Mouse (Mus musculus) neural tube, embryonic 11.5 days (tissue): Measurements from ENCODE around the gene Mfap4. TPM values are rescaled to one million over a fixed set of nuclear protein-coding genes. Genes with fewer than 3 reads are reported as not detected.

Experiments used
- ATAC-seq: fragments of 200-750 bp; cut with Nextera tagmentation; 2 replicates; pipeline ENCODE4 v1.8.0; 2017; ENCODE audit warnings: moderate number of reproducible peaks, mild to moderate bottlenecking, moderate TSS enrichment, moderate library complexity; ENCODE audit not compliant: insufficient read depth, low FRiP score, low TSS enrichment
- DNase-seq: peaks from one replicate; pipeline ENCODE4 v3.0.0-alpha.2; 2015; ENCODE audit warnings: low spot score
- H3K27ac ChIP-seq: fragments of 300-500 bp; sonication (generic); 2 replicates; pipeline ENCODE4 v1.5.1; 2014; ENCODE audit warnings: low read depth, mild to moderate bottlenecking, low read length
- H3K27me3 ChIP-seq: fragments of 300-500 bp; sonication (generic); 2 replicates; pipeline ENCODE4 v1.6.1; 2014; ENCODE audit warnings: mild to moderate bottlenecking, low read length, mixed read lengths; ENCODE audit not compliant: control insufficient read depth, insufficient read depth
- H3K36me3 ChIP-seq: fragments of 300-500 bp; sonication (generic); 2 replicates; pipeline ENCODE4 v1.6.1; 2014; ENCODE audit warnings: mild to moderate bottlenecking, low read length, moderate library complexity, mixed read lengths; ENCODE audit not compliant: control insufficient read depth, insufficient read depth
- H3K4me1 ChIP-seq: fragments of 300-500 bp; sonication (generic); 2 replicates; pipeline ENCODE4 v1.6.1; 2014; ENCODE audit warnings: low read length, mixed read lengths; ENCODE audit not compliant: control insufficient read depth, insufficient read depth
- H3K4me2 ChIP-seq: fragments of 300-500 bp; sonication (generic); 2 replicates; pipeline ENCODE4 v1.6.1; 2014; ENCODE audit warnings: low read depth, mild to moderate bottlenecking, moderate library complexity
- H3K4me3 ChIP-seq: fragments of 300-500 bp; sonication (generic); 2 replicates; pipeline ENCODE4 v1.5.1; 2014; ENCODE audit warnings: low read depth, low read length
- H3K9ac ChIP-seq: fragments of 300-500 bp; sonication (generic); 2 replicates; pipeline ENCODE4 v1.6.1; 2014; ENCODE audit warnings: mild to moderate bottlenecking, low read length
- H3K9me3 ChIP-seq: fragments of 300-500 bp; sonication (generic); 2 replicates; pipeline ENCODE4 v1.6.1; 2016; ENCODE audit warnings: low read length; ENCODE audit not compliant: control insufficient read depth
- WGBS: fragments of 180-500 bp; shearing (Covaris S2); extraction: QIAGEN DNeasy Blood & Tissue Kit; methylation state at CpG from one replicate; pipeline ENCODE4 v1.1.7; 2014; 5-methylcytosine and 5-hydroxymethylcytosine counted together
- polyA plus RNA-seq: library from polyadenylated mRNA; unstranded; fragments of >200 nt; fragmentation: Nextera tagmentation; extraction: Ambion mirVana; gene quantifications from 2 replicates; pipeline ENCODE4 v1.2.1, GENCODE M21; 2014

Mfap4 gene
- polyA plus RNA-seq, 1 experiment from 2014 or later, result 119 TPM

DNA sequence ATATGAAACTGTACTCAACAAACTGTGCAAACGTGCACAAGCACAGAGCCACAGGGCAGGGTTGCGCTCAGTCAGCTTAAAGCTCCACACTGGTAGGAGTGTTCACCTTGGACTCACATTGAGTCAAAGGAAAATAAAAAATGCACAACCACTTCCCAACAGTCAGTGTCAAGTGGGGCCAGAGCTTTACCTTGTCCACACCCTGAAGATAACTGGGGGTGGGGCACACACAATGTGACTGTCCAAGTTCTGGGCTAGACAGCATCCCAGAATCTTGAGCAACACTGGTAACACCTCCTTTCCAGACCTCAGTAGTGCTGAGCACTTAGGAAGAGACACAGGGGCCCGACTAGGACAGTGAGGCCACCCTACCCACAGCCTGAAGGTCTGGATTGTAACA is 33.6 kb downstream of the Mfap4 start:
- Histone ChIP-seq H3K4me2 (no peak overlapping the region), H3K4me1 (no peaks in the 10 kb centered on the region), H3K9ac (no peak overlapping the region), H3K27ac (no peak overlapping the region), H3K9me3 (no peaks in the 10 kb centered on the region), H3K4me3 (no peak overlapping the region), H3K27me3 (no peaks in the 10 kb centered on the region), H3K36me3 (peaks cover 4% of the 10 kb centered on the region; the same call in 1 of the 2 replicates)
- ATAC-seq (no peak), DNase-seq (no peak)
- 90% methylated on average over 3 of the region's 3 CpGs for WGBS

DNA sequence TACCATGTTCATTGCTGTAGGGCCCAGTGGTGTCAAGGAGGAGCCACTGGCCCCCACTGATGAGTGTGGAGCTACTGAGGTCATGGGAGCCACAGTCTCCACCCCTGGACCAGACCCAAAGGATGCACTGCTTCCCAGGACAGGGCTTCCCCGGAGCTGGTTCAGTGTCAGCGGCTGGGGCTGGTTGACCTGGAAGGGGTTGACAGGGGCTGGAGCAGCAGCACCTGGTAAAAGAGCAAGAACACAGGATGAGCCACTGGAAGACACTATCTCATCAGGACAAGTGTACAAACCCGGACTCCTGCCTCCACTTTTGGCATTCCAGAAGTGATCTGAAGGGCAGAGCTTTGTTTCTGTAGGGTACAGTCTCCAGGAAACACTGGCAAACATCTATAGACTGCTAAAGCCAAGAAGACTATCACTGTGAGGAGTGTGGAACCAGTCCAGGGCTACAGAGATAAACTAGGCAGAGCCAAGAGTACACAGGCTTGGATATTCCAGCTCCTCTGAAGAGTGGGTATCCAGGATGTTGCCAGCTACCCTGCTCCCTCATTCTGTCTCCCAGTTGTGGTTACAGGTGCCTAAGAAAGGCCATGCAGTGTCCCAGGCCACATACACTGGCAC is 34.4 kb downstream of the Mfap4 start:
- Histone ChIP-seq H3K36me3 (peaks cover 4% of the 10 kb centered on the region; the same call in 1 of the 2 replicates), H3K4me1 (no peaks in the 10 kb centered on the region), H3K9me3 (no peaks in the 10 kb centered on the region), H3K4me2 (no peak overlapping the region), H3K4me3 (no peak overlapping the region), H3K27me3 (no peaks in the 10 kb centered on the region), H3K27ac (no peak overlapping the region), H3K9ac (no peak overlapping the region)
- DNase-seq, result no peak
- WGBS, result 98% methylated on average over 3 of the region's 3 CpGs
- no peak for ATAC-seq

DNA sequence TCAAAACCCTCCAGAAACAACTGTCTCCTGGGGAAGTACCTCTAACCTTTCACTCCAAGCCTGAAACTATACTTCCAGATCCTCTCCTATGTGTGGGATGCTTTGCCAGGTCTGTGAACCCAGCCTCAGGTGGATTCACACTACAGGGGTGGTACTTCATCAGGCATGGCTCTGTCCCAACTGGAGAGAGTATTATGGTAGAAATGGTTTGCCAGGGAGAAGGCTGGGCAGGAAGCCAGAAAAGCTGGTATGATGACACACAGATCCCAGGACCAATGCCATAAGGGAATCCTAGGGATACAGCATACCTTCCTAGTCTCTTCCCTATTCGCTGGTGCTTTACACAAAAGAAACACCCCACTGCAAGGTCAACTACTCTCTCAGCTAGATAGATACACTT is 41.6 kb downstream of the Mfap4 start:
- WGBS, result 86% methylated on average over 1 of the region's 1 CpGs
- H3K4me1 ChIP-seq, result peaks cover 4% of the 10 kb centered on the region
- DNase-seq (no peak), ATAC-seq (no peak)
- no peak overlapping the region for H3K9ac ChIP-seq
- H3K4me2 ChIP-seq, result no peak overlapping the region
- no peak overlapping the region for H3K4me3 ChIP-seq
- H3K9me3 ChIP-seq, result no peaks in the 10 kb centered on the region
- no peak overlapping the region for H3K27ac ChIP-seq
- no peaks in the 10 kb centered on the region for H3K36me3 ChIP-seq
- no peaks in the 10 kb centered on the region for H3K27me3 ChIP-seq

DNA sequence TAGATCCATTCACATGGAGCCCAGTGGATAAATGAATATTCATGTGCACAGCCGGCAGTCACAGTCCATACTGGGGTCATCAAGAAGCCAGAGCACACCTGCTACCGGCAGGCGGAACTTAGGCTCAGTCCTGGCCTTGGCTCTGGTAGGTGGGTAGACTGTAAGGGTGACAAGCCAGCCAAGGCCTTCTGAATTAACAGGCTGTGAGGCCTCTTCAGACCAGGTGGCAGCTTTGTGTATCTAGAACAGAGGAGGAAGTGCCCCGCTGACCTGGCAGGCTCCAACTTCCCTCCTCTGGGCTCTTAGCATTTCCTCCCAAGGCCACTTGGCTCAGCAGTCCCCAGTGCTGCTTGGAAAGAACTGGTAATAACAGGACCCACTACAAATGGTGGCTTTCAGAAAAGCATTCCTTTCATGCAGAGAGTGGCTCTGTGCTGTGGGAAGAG is 44.1 kb downstream of the Mfap4 start:
- no peak overlapping the region for H3K4me3 ChIP-seq
- ATAC-seq (no peak), DNase-seq (peak; percentile 19)
- no peaks in the 10 kb centered on the region for H3K9me3 ChIP-seq
- no peaks in the 10 kb centered on the region for H3K27me3 ChIP-seq
- H3K9ac ChIP-seq, result no peak overlapping the region
- 37% methylated on average over 4 of the region's 4 CpGs for WGBS
- H3K4me2 ChIP-seq, result no peak overlapping the region
- peaks cover 4% of the 10 kb centered on the region for H3K4me1 ChIP-seq
- H3K36me3 ChIP-seq, result no peaks in the 10 kb centered on the region
- H3K27ac ChIP-seq, result no peak overlapping the region

DNA sequence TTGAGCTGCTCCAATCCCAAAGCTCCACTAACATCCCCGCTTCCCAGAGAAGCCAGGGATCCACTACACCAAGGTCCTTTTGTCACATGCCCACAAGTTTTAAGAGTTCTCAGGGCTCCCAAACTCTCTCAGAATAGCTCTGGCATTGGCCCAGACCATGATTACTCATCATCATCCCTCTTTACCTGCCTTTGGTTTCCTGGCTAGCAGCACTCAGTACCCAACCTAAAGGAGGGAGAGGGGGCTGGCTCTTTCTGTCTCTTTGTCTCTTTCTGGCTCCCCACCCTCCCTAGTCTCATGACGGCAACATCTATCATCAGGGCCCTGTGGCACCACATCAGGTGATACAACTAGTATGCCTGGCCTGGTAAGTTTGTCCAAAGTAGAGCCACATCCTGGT is 47.6 kb downstream of the Mfap4 start:
- Histone ChIP-seq H3K9me3 (no peaks in the 10 kb centered on the region), H3K36me3 (no peaks in the 10 kb centered on the region), H3K27me3 (no peaks in the 10 kb centered on the region), H3K4me3 (no peak overlapping the region), H3K4me1 (peaks cover 4% of the 10 kb centered on the region), H3K4me2 (no peak overlapping the region), H3K9ac (no peak overlapping the region), H3K27ac (no peak overlapping the region)
- ATAC-seq (no peak), DNase-seq (no peak)
- 94% methylated on average over 2 of the region's 2 CpGs for WGBS

DNA sequence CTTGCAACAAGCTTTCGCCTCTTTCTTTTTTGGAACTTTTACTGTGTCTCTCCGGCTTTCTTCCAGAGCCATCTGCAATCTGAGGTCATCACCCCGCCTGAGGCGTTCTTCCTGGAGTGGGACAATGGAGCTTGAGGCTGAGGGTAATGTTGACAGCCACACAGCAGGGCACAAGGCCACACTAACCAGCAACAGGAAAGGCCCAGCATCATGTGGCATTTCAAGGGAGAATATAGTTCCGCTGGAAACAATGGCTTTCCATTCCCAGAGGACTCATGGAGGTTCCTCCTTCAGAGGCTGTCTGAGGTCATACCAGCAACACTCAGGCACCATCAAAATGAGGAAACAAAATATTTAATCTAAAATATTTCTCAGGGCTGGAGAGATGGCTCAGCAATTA is 48.3 kb downstream of the Mfap4 start:
- no peak overlapping the region for H3K4me2 ChIP-seq
- ATAC-seq (no peak), DNase-seq (peak; percentile 21)
- 62% methylated on average over 5 of the region's 5 CpGs for WGBS
- H3K4me1 ChIP-seq, result peaks cover 4% of the 10 kb centered on the region
- H3K9me3 ChIP-seq, result no peaks in the 10 kb centered on the region
- H3K27ac ChIP-seq, result no peak overlapping the region
- H3K4me3 ChIP-seq, result no peak overlapping the region
- H3K36me3 ChIP-seq, result no peaks in the 10 kb centered on the region
- no peak overlapping the region for H3K9ac ChIP-seq
- H3K27me3 ChIP-seq, result no peaks in the 10 kb centered on the region

DNA sequence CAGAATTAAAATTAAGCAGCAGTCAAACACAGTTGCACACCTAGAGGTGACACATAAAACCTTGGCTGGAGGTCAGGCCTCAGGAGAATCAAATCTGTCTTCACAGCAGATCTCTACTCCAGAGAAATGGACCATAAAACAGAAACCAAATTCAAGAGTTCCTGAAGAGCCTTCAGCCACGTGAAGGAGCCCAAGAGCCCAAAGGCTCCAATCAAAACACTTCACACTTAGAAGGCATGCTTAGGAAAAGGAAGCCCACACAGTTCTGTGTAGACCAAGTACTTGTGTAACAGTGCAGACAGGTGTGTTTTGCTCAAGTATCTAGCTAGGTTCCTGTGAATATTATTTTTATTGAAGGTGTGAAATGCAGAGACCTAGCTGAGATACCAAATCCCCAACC is 50.3 kb downstream of the Mfap4 start:
- no peak overlapping the region for H3K9ac ChIP-seq
- H3K4me1 ChIP-seq, result no peaks in the 10 kb centered on the region
- H3K9me3 ChIP-seq, result no peaks in the 10 kb centered on the region
- no peak overlapping the region for H3K27ac ChIP-seq
- H3K36me3 ChIP-seq, result no peaks in the 10 kb centered on the region
- ATAC-seq (no peak), DNase-seq (no peak)
- H3K4me3 ChIP-seq, result no peak overlapping the region
- no peak overlapping the region for H3K4me2 ChIP-seq
- H3K27me3 ChIP-seq, result no peaks in the 10 kb centered on the region
- 67% methylated on average over 1 of the region's 1 CpGs for WGBS

- no peak for DNase-seq
- Histone ChIP-seq H3K27ac (no peak overlapping the region), H3K36me3 (no peaks in the 10 kb centered on the region), H3K4me2 (no peak overlapping the region), H3K27me3 (no peaks in the 10 kb centered on the region), H3K9me3 (no peaks in the 10 kb centered on the region), H3K4me3 (no peak overlapping the region), H3K9ac (no peak overlapping the region), H3K4me1 (no peaks in the 10 kb centered on the region)
- ATAC-seq, result no peak
- WGBS, result 80% methylated on average over 3 of the region's 3 CpGs
Observed at GRCm38 (mm10) chr11:61536952-61537351, 51.7 kb downstream of the Mfap4 start.

DNA sequence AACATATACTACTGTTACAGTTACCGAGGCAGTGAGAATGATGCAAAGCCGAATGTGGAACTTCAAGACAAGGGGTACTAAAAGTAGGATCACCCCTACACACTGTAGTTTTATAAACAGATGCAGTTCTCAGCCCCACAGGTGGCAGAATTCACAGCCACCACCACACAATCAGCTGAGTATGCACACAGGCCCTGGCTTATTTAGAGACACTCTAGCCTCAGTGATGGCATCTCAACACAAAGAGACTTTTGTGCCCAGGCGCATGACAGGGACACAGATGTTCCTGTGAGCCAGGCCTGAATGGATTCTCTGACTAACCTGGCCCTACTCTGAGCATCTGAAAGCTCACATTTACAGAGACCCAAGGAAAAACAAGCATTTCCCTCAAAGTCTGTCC is 52.1 kb downstream of the Mfap4 start:
- no peak overlapping the region for H3K4me3 ChIP-seq
- WGBS, result 90% methylated on average over 3 of the region's 3 CpGs
- no peaks in the 10 kb centered on the region for H3K27me3 ChIP-seq
- ATAC-seq (no peak), DNase-seq (no peak)
- no peak overlapping the region for H3K27ac ChIP-seq
- no peaks in the 10 kb centered on the region for H3K36me3 ChIP-seq
- no peaks in the 10 kb centered on the region for H3K9me3 ChIP-seq
- H3K9ac ChIP-seq, result no peak overlapping the region
- no peaks in the 10 kb centered on the region for H3K4me1 ChIP-seq
- no peak overlapping the region for H3K4me2 ChIP-seq
